Mouse (Mus musculus) liver, postnatal 0 days (tissue): Measurements from ENCODE around the gene Adarb1. TPM values are rescaled to one million over a fixed set of nuclear protein-coding genes. Genes with fewer than 3 reads are reported as not detected.
A peak's percentile ranks its signal among the peaks of the same experiment; 100 is the strongest.

Experiments used
- ATAC-seq: fragments of 200-750 bp; cut with Nextera tagmentation; 2 replicates; pipeline ENCODE4 v1.8.0; 2017; ENCODE audit warnings: mild to moderate bottlenecking, moderate library complexity
- DNase-seq: peaks from one replicate; pipeline ENCODE4 v3.0.0-alpha.2; 2016
- H3K27ac ChIP-seq: fragments of 300-500 bp; sonication (generic); 2 replicates; pipeline ENCODE4 v1.5.1; 2014; ENCODE audit warnings: antibody characterized with exemption, moderate library complexity, mild to moderate bottlenecking, low read depth
- H3K27me3 ChIP-seq: fragments of 300-500 bp; sonication (generic); 2 replicates; pipeline ENCODE4 v1.6.1; 2014; ENCODE audit warnings: low read length, control low read depth, mixed read lengths; ENCODE audit not compliant: insufficient read depth
- H3K36me3 ChIP-seq: fragments of 300-500 bp; sonication (generic); replicated peaks from 2 replicates; pipeline ENCODE4 v1.6.1; 2014; ENCODE audit warnings: mild to moderate bottlenecking, control low read depth, low read length, moderate library complexity, mixed read lengths; ENCODE audit not compliant: insufficient read depth
- H3K4me1 ChIP-seq: fragments of 300-500 bp; sonication (generic); 2 replicates; pipeline ENCODE4 v1.6.1; 2014; ENCODE audit warnings: antibody characterized with exemption, mild to moderate bottlenecking, control low read depth; ENCODE audit not compliant: insufficient read depth
- H3K4me2 ChIP-seq: fragments of 300-500 bp; sonication (generic); 2 replicates; pipeline ENCODE4 v1.6.1; 2014; ENCODE audit warnings: low read depth, mild to moderate bottlenecking, low read length, moderate library complexity, mixed read lengths
- H3K4me3 ChIP-seq: fragments of 300-500 bp; sonication (generic); 2 replicates; pipeline ENCODE4 v1.5.1; 2014; ENCODE audit warnings: low read depth, low read length
- H3K9ac ChIP-seq: fragments of 300-500 bp; sonication (generic); replicated peaks from 2 replicates; pipeline ENCODE4 v1.6.1; 2014; ENCODE audit warnings: mild to moderate bottlenecking, moderate library complexity
- H3K9me3 ChIP-seq: fragments of 300-500 bp; sonication (generic); 2 replicates; pipeline ENCODE4 v1.6.1; 2016; ENCODE audit warnings: mild to moderate bottlenecking, control low read depth, low read length, mixed read lengths
- CTCF ChIP-seq: sonication (generic); IDR thresholded peaks from 2 replicates; pipeline ENCODE4 v1.5.1; 2016; ENCODE audit warnings: antibody characterized with exemption, low read depth
- EP300 ChIP-seq: IDR thresholded peaks from 2 replicates; pipeline ENCODE4 v1.6.1; 2016; ENCODE audit warnings: antibody characterized with exemption, low read depth, mild to moderate bottlenecking
- WGBS: fragments of 180-500 bp; shearing (Covaris S2); extraction: QIAGEN DNeasy Blood & Tissue Kit; methylation state at CpG from one replicate; pipeline ENCODE4 v1.1.7; 2014; ENCODE audit not compliant: insufficient replicate concordance; 5-methylcytosine and 5-hydroxymethylcytosine counted together
- polyA plus RNA-seq: library from polyadenylated mRNA; unstranded; fragments of >200 nt; fragmentation: Nextera tagmentation; extraction: Ambion mirVana; gene quantifications from 2 replicates; pipeline ENCODE4 v1.2.1, GENCODE M21; 2015

Adarb1 gene
- polyA plus RNA-seq, 1 experiment from 2014 or later, result 1.8 TPM

GRCm38 (mm10) chr10:77252790-77253189 lies 165.3 kb downstream of the Adarb1 start:
- Histone ChIP-seq H3K4me3 (no peak overlapping the region), H3K27me3 (no peaks in the 10 kb centered on the region), H3K4me1 (peaks cover 21% of the 10 kb centered on the region), H3K36me3 (no peaks in the 10 kb centered on the region), H3K27ac (no peak overlapping the region), H3K4me2 (no peak overlapping the region), H3K9me3 (no peaks in the 10 kb centered on the region), H3K9ac (no peak overlapping the region)
- TF ChIP-seq EP300 (no peak), CTCF (peak; percentile 97)
- DNase-seq (peak; percentile 79), ATAC-seq (peak; percentile 49; the same call in 1 of the 2 replicates)
- 1% methylated on average over 4 of the region's 4 CpGs for WGBS

GRCm38 (mm10) chr10:77251784-77252539 lies 166.1 kb downstream of the Adarb1 start:
- WGBS, result 63% methylated on average over 18 of the region's 18 CpGs
- TF ChIP-seq EP300, result no peak
- Histone ChIP-seq H3K4me3 (no peak overlapping the region), H3K27me3 (no peaks in the 10 kb centered on the region), H3K9ac (no peak overlapping the region), H3K9me3 (no peaks in the 10 kb centered on the region), H3K4me2 (peak overlapping the region; percentile 34), H3K4me1 (peaks cover 21% of the 10 kb centered on the region), H3K27ac (no peak overlapping the region), H3K36me3 (no peaks in the 10 kb centered on the region)
- peak; percentile 42 for DNase-seq
- ATAC-seq, result peak; percentile 26; the same call in 1 of the 2 replicates

DNA sequence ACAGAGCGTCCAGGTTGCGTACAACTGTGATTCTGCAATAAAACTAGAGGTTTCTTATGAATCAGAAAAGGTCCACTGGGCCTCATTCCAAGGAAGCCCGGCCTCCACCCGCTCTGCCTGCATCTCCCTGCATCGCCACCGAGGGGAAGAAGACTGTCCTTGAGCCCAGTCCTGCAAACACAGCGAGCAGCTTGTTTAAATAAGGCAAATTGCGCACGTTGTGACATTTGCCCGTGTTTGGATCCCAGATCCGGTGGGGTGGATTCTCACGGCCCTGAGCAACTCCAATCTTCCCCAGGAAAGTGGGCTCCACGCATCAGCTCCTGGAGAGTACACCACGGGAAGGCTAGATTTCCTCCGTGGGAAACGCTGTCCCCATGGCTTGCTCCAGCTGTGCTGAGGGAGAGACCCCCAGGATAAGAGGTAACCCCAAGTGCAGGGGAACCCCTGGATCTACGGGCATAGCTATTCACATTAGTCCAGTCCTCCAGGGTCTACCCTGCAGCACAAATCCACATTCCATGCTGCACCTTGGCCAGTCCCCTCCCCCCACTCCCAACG lies 166.8 kb downstream of the Adarb1 start:
- Histone ChIP-seq H3K27me3 (no peaks in the 10 kb centered on the region), H3K36me3 (no peaks in the 10 kb centered on the region), H3K4me3 (no peak overlapping the region), H3K27ac (0 out of 2 replicates have a peak overlapping the region, but pooled peaks have one; percentile 44), H3K4me2 (peak overlapping the region; percentile 34), H3K9me3 (no peaks in the 10 kb centered on the region), H3K9ac (no peak overlapping the region), H3K4me1 (peaks cover 21% of the 10 kb centered on the region)
- 50% methylated on average over 18 of the region's 18 CpGs for WGBS
- DNase-seq (peak; percentile 36), ATAC-seq (peak; percentile 59)
- TF ChIP-seq CTCF (peak; percentile 12; the same call in 1 of the 2 replicates), EP300 (no peak)

GRCm38 (mm10) chr10:77247707-77248106 lies 170.4 kb downstream of the Adarb1 start:
- no peak for TF ChIP-seq CTCF
- TF ChIP-seq EP300, result no peak
- WGBS, result 82% methylated on average over 7 of the region's 7 CpGs
- Histone ChIP-seq H3K27me3 (no peaks in the 10 kb centered on the region), H3K27ac (no peak overlapping the region), H3K4me3 (no peak overlapping the region), H3K9ac (no peak overlapping the region), H3K9me3 (no peaks in the 10 kb centered on the region), H3K4me1 (peaks cover 23% of the 10 kb centered on the region), H3K36me3 (no peaks in the 10 kb centered on the region), H3K4me2 (no peak overlapping the region)
- ATAC-seq, result no peak
- DNase-seq, result no peak

DNA sequence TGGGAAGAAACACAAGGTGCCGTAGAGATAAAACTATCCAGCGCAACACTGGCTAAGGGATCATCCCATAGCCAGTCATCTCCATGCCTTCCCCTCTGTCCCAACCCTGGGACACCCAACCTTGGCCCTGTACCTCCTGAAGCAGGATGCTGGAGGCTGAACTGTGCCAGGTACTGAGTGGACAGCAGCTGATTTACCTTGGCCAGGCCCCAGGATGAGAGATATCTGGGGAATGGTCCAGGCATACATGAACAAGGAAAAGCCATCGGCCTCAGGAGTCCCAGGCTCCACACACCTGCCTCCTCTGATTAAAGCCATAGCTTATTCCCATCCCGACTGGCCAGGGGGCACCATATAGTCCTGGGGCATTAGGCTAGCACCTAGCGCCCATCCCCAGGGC lies 171.0 kb downstream of the Adarb1 start:
- H3K27ac ChIP-seq, result no peak overlapping the region
- no peak for TF ChIP-seq EP300
- no peak for TF ChIP-seq CTCF
- no peaks in the 10 kb centered on the region for H3K36me3 ChIP-seq
- no peak overlapping the region for H3K4me2 ChIP-seq
- no peak overlapping the region for H3K9ac ChIP-seq
- WGBS, result 81% methylated on average over 5 of the region's 5 CpGs
- DNase-seq, result no peak
- H3K4me3 ChIP-seq, result no peak overlapping the region
- ATAC-seq, result no peak
- no peaks in the 10 kb centered on the region for H3K27me3 ChIP-seq
- H3K4me1 ChIP-seq, result peaks cover 17% of the 10 kb centered on the region
- no peaks in the 10 kb centered on the region for H3K9me3 ChIP-seq

DNA sequence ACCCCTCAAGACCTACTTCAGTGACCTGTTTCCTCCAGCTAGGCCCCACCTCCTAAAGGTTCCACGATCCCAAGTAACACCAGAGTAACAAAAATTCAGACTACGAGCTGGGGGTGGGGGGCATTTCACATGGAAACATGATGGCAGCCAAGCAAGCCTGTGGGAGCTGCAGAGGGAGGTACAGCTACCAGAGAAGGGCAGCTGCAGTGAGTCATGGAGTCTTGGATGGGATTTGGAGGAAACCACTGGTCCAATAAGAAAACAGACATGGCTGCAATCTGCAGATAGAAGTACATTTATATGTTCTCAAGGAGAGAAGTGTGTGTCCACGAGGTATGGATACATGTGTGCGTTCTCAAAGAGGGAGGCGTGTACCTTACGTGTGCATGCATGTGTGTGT lies 173.3 kb downstream of the Adarb1 start:
- H3K4me2 ChIP-seq, result no peak overlapping the region
- TF ChIP-seq EP300 (no peak), CTCF (no peak)
- ATAC-seq (no peak), DNase-seq (no peak)
- no peak overlapping the region for H3K9ac ChIP-seq
- WGBS, result 83% methylated on average over 6 of the region's 6 CpGs
- H3K9me3 ChIP-seq, result no peaks in the 10 kb centered on the region
- H3K27me3 ChIP-seq, result no peaks in the 10 kb centered on the region
- no peak overlapping the region for H3K27ac ChIP-seq
- no peak overlapping the region for H3K4me3 ChIP-seq
- peaks cover 3% of the 10 kb centered on the region; the same call in 1 of the 2 replicates for H3K4me1 ChIP-seq
- H3K36me3 ChIP-seq, result no peaks in the 10 kb centered on the region
